Mouse (Mus musculus) lung, adult 2 months (tissue): ENCODE measurements around the gene Ccrl2.

Experiments used
- CTCF ChIP-seq: fragments of 200-500 bp; IDR thresholded peaks from 2 replicates; pipeline ENCODE4 v1.5.1; 2011; ENCODE audit warnings: mild to moderate bottlenecking, low read length, control low read depth; ENCODE audit not compliant: insufficient read depth
- POLR2A ChIP-seq: fragments of 200-500 bp; IDR thresholded peaks from 2 replicates; pipeline ENCODE4 v1.6.1; 2011; ENCODE audit warnings: low read depth, mild to moderate bottlenecking, control low read depth, low read length, borderline replicate concordance; ENCODE audit errors: extremely low read depth

DNA sequence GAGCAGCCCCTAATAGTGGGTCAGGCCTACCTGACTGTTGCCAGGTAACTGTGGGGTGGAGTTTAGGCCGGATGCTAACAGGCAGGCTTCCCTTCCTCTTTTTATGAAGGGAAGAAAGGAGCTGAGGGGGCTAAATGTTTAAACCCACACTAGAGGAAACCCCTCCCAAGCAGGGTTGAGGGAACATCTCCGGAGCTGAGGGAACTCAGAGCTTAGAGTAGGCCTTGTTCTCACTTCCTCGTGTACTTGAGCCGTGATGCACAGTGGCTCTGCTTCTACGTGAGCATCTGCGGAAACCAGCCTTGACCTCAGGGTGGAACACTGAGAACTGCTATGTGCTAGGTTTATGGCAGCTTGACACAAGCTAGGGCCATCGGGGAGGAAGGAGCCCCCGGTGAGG, 23.5 kb upstream of the Ccrl2 start:
- no peak for TF ChIP-seq POLR2A
- no peak for TF ChIP-seq CTCF
